Mouse (Mus musculus): ENCODE results near the gene Sptbn1. TPM values are rescaled to one million over a fixed set of nuclear protein-coding genes. Genes with fewer than 3 reads are reported as not detected.

The Sptbn1 gene
- polyA plus RNA-seq, 1 experiment from 2014 or later = 215 TPM

DNA sequence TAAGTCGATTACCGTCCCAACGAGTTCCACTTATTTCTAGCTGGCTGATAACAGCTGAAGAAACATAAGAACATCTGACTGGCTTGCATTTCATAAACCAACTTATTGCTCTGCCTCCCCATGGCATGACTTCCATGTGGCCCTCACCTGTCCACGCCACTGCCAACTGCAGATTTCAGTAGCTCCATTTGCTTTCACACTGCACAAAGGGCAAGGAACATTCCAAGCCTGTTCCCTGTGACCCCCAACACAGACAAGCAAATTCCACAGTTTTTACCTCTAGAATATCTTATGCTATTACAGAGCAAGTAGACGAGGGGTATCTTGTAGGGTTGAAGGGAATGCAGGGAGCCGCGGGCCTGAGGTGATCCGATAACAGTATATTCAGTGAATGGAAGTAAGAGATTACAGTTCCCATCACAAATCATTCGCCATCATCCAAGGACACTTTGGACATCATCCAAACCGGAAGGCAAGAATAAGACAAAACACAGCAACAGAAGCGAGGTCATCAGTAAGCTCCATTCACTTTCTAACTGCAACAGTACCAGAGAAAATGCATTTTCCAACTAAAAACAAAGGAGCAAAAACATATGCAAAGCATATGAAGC, 16.6 kb downstream of the Sptbn1 start:
- 41% methylated on average over 11 of the region's 11 CpGs for WGBS
- Histone ChIP-seq H3K4me2 (ENCODE audit: low read length) (peak overlapping the region; percentile 25), H3K36me3 (ENCODE audit: control insufficient read depth, insufficient read depth, low read length) (0 out of 2 replicates have a peak, but pooled peaks cover 4% of the 10 kb centered on the region)

DNA sequence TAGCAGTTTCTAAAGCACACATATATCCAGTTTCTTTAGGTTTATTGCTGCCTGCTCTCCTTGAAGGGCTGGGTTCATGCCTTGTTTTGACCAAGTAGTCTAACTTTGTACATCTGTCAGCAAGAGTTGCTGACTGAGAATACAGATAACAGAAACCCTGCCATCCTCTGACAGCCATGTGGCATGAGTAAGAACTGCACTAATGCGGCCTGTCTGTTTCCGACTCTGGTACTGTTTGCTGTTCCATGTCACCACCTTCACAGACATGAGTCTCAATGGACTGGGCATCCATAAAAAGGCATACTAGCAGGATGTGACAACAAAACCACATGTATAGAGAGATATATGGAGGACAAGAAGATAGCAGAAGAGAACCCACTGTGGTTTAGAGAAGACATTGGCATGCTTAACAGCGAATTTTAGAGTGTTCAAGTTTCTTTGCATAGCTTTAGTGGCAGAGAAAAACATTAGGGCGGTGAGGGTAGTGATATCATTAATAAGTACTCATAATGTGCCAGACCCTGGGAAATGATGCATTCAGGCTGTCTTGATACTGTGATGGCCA, 18.4 kb downstream of the Sptbn1 start:
- H3K4me3 ChIP-seq (ENCODE audit: control insufficient read depth in 1 of 2, insufficient read depth in 1 of 2, low read depth in 1 of 2, low read length in 2 of 2) = no peak overlapping the region
- H3K4me1 ChIP-seq (ENCODE audit: control insufficient read depth in 2 of 2, insufficient read depth in 2 of 2, low read length in 2 of 2) = peaks cover 23 to 66% of the 10 kb centered on the region in 2 experiments
- no peaks in the 10 kb centered on the region for H3K9me3 ChIP-seq (ENCODE audit: control insufficient read depth, low read length)
- peak overlapping the region; percentile 26 for H3K4me2 ChIP-seq (ENCODE audit: low read length)
- WGBS = 25% methylated on average over 4 of the region's 4 CpGs
- peaks cover 15% of the 10 kb centered on the region; the same call in 1 of the 2 replicates for H3K36me3 ChIP-seq (ENCODE audit: control insufficient read depth, insufficient read depth, low read length)
- no peak overlapping the region for H3K9ac ChIP-seq (ENCODE audit: low read length)
- H3K27ac ChIP-seq (replicated peaks in 1 of 2; ENCODE audit: control insufficient read depth in 1 of 2, insufficient read depth in 1 of 2, low read depth in 2 of 2, low read length in 2 of 2) = peak overlapping the region; percentile 29 to 64; a peak in 3 of 4 replicates
- ATAC-seq (ENCODE audit: insufficient number of reproducible peaks, insufficient read depth, low FRiP score, low read depth) = peak; percentile 36; the same call in 1 of the 2 replicates
- H3K27me3 ChIP-seq (ENCODE audit: control insufficient read depth, insufficient read depth, low read length) = no peaks in the 10 kb centered on the region

More for the DNA sequence above, 16.6 kb downstream of the Sptbn1 start:
- Histone ChIP-seq H3K4me3 (ENCODE audit: control insufficient read depth in 1 of 2, insufficient read depth in 1 of 2, low read depth in 1 of 2, low read length in 2 of 2) (no peak overlapping the region), H3K4me1 (ENCODE audit: control insufficient read depth in 2 of 2, insufficient read depth in 2 of 2, low read length in 2 of 2) (peaks cover 19 to 60% of the 10 kb centered on the region in 2 experiments), H3K9ac (ENCODE audit: low read length) (no peak overlapping the region), H3K27me3 (ENCODE audit: control insufficient read depth, insufficient read depth, low read length) (no peaks in the 10 kb centered on the region), H3K9me3 (ENCODE audit: control insufficient read depth, low read length) (no peaks in the 10 kb centered on the region), H3K27ac (replicated peaks in 1 of 2; ENCODE audit: control insufficient read depth in 1 of 2, insufficient read depth in 1 of 2, low read depth in 2 of 2, low read length in 2 of 2) (peak overlapping the region; percentile 26 to 36)
- ATAC-seq (ENCODE audit: insufficient number of reproducible peaks, insufficient read depth, low FRiP score, low read depth) = no peak

DNA sequence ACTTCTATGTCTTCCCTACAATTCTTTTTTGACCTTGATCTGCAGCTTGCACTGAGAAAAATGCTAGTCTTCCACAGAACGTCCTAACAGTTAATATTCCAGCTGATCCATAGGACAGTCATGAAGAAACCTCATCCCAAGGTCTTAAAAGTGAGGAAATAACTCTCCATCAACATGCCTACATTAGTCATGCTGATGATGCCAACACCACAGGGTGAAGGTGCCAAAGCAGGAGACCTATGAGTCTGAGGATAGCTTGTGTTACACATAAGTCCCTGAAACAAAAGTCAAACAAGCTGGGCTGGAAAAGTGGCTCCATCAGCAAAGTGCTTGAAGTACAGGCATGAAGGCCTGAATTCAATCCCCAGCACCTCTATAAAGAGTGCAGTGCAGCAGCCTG, 20.9 kb downstream of the Sptbn1 start:
- no peak overlapping the region for H3K4me3 ChIP-seq (ENCODE audit: control insufficient read depth in 1 of 2, insufficient read depth in 1 of 2, low read depth in 1 of 2, low read length in 2 of 2)
- H3K9me3 ChIP-seq (ENCODE audit: control insufficient read depth, low read length) = no peaks in the 10 kb centered on the region
- peak overlapping the region; percentile 45; the same call in 1 of the 2 replicates for H3K9ac ChIP-seq (ENCODE audit: low read length)
- H3K36me3 ChIP-seq (ENCODE audit: control insufficient read depth, insufficient read depth, low read length) = peaks cover 15% of the 10 kb centered on the region; the same call in 1 of the 2 replicates
- no peaks in the 10 kb centered on the region for H3K27me3 ChIP-seq (ENCODE audit: control insufficient read depth, insufficient read depth, low read length)
- ATAC-seq (ENCODE audit: insufficient number of reproducible peaks, insufficient read depth, low FRiP score, low read depth) = no peak
- H3K4me1 ChIP-seq (ENCODE audit: control insufficient read depth in 2 of 2, insufficient read depth in 2 of 2, low read length in 2 of 2) = peaks cover 30 to 89% of the 10 kb centered on the region in 2 experiments
- H3K27ac ChIP-seq (replicated peaks in 1 of 2; ENCODE audit: control insufficient read depth in 1 of 2, insufficient read depth in 1 of 2, low read depth in 2 of 2, low read length in 2 of 2) = peak overlapping the region; percentile 35 to 77; a peak in 3 of 4 replicates
- 59% methylated on average over 1 of the region's 1 CpGs for WGBS
- no peak overlapping the region for H3K4me2 ChIP-seq (ENCODE audit: low read length)

DNA sequence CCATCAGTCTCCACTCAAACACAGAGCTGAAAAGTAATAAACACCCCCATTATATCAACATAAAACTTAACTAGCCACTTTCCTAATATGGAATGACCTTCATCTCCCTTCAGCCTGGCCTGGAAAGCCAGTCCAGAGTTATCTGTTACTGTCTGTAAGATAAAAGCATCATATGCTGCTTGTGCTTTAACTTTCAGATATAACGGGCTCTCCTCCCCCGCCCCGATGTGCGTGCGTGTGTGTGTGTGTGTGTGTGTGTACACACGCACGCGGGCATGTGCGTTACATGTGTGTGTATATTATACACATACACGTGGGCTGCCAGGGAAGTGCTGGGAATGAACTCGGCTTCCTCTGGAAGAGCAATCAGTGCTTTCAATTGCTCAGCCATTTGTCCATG, 21.8 kb downstream of the Sptbn1 start:
- peak overlapping the region; percentile 60 to 77; a peak in 3 of 4 replicates for H3K27ac ChIP-seq (replicated peaks in 1 of 2; ENCODE audit: control insufficient read depth in 1 of 2, insufficient read depth in 1 of 2, low read depth in 2 of 2, low read length in 2 of 2)
- H3K36me3 ChIP-seq (ENCODE audit: control insufficient read depth, insufficient read depth, low read length) = peaks cover 15% of the 10 kb centered on the region; the same call in 1 of the 2 replicates
- peaks cover 31 to 91% of the 10 kb centered on the region in 2 experiments for H3K4me1 ChIP-seq (ENCODE audit: control insufficient read depth in 2 of 2, insufficient read depth in 2 of 2, low read length in 2 of 2)
- ATAC-seq (ENCODE audit: insufficient number of reproducible peaks, insufficient read depth, low FRiP score, low read depth) = peak; percentile 48; the same call in 1 of the 2 replicates
- H3K4me3 ChIP-seq (ENCODE audit: control insufficient read depth in 1 of 2, insufficient read depth in 1 of 2, low read depth in 1 of 2, low read length in 2 of 2) = no peak overlapping the region
- WGBS = 27% methylated on average over 11 of the region's 11 CpGs
- H3K9me3 ChIP-seq (ENCODE audit: control insufficient read depth, low read length) = no peaks in the 10 kb centered on the region
- H3K4me2 ChIP-seq (ENCODE audit: low read length) = peak overlapping the region; percentile 43
- peak overlapping the region; percentile 27; the same call in 1 of the 2 replicates for H3K9ac ChIP-seq (ENCODE audit: low read length)
- no peaks in the 10 kb centered on the region for H3K27me3 ChIP-seq (ENCODE audit: control insufficient read depth, insufficient read depth, low read length)

DNA sequence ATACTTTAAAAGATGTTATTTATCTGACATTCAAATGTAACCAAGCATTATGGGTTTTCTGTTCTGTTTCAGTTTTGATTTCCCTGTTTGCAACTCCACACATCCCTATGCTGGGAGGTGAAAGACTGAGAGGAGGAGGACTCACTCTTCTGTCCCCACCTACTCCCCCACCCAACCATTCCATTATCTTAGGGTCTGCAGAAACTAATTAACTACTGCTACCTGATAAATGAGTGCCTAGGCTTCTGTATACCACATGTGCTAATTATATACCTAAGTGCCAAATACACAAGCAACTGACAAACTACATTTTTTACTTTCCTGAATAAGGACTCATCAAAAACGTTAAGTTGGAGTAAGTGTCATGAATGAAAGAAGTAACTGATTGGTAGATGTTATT, 23.8 kb downstream of the Sptbn1 start:
- no peaks in the 10 kb centered on the region for H3K27me3 ChIP-seq (ENCODE audit: control insufficient read depth, insufficient read depth, low read length)
- no peak overlapping the region for H3K4me3 ChIP-seq (ENCODE audit: control insufficient read depth in 1 of 2, insufficient read depth in 1 of 2, low read depth in 1 of 2, low read length in 2 of 2)
- peaks cover 25% of the 10 kb centered on the region for H3K36me3 ChIP-seq (ENCODE audit: control insufficient read depth, insufficient read depth, low read length)
- H3K4me1 ChIP-seq (ENCODE audit: control insufficient read depth in 2 of 2, insufficient read depth in 2 of 2, low read length in 2 of 2) = peaks cover 30 to 83% of the 10 kb centered on the region in 2 experiments
- no peak for ATAC-seq (ENCODE audit: insufficient number of reproducible peaks, insufficient read depth, low FRiP score, low read depth)
- no peak overlapping the region for H3K9ac ChIP-seq (ENCODE audit: low read length)
- WGBS = 31% methylated on average over 1 of the region's 1 CpGs
- H3K9me3 ChIP-seq (ENCODE audit: control insufficient read depth, low read length) = no peaks in the 10 kb centered on the region
- no peak overlapping the region for H3K4me2 ChIP-seq (ENCODE audit: low read length)
- no peak overlapping the region; a peak in 1 of 4 replicates for H3K27ac ChIP-seq (replicated peaks in 1 of 2; ENCODE audit: control insufficient read depth in 1 of 2, insufficient read depth in 1 of 2, low read depth in 2 of 2, low read length in 2 of 2)

DNA sequence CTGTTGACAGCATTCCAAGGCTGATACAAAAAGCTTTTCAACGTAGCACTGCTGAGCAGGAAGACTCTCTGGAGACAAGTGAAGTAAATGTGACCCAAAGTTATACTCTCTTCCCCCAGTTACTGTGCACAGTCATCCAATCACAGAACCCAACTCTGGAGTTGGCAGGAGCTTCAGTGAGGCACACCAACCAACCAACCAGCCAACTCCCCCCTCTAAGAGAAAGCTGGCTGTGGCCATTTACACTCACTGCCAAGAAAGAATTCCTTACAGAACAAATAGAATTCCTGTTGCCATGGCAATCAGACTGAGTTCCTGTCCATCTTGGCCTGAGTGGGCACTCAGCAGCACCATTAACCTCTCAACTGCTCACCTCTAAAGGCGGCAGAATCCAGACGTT, 24.4 kb downstream of the Sptbn1 start:
- 19% methylated on average over 3 of the region's 3 CpGs for WGBS
- no peaks in the 10 kb centered on the region for H3K9me3 ChIP-seq (ENCODE audit: control insufficient read depth, low read length)
- ATAC-seq (ENCODE audit: insufficient number of reproducible peaks, insufficient read depth, low FRiP score, low read depth) = peak; percentile 20; the same call in 1 of the 2 replicates
- H3K27me3 ChIP-seq (ENCODE audit: control insufficient read depth, insufficient read depth, low read length) = no peaks in the 10 kb centered on the region
- H3K4me1 ChIP-seq (ENCODE audit: control insufficient read depth in 2 of 2, insufficient read depth in 2 of 2, low read length in 2 of 2) = peaks cover 29 to 80% of the 10 kb centered on the region in 2 experiments
- H3K4me2 ChIP-seq (ENCODE audit: low read length) = 0 out of 2 replicates have a peak overlapping the region, but pooled peaks have one; percentile 11
- no peak overlapping the region for H3K9ac ChIP-seq (ENCODE audit: low read length)
- H3K4me3 ChIP-seq (ENCODE audit: control insufficient read depth in 1 of 2, insufficient read depth in 1 of 2, low read depth in 1 of 2, low read length in 2 of 2) = no peak overlapping the region
- peak overlapping the region; percentile 43 to 58 for H3K27ac ChIP-seq (replicated peaks in 1 of 2; ENCODE audit: control insufficient read depth in 1 of 2, insufficient read depth in 1 of 2, low read depth in 2 of 2, low read length in 2 of 2)
- peaks cover 29% of the 10 kb centered on the region for H3K36me3 ChIP-seq (ENCODE audit: control insufficient read depth, insufficient read depth, low read length)

DNA sequence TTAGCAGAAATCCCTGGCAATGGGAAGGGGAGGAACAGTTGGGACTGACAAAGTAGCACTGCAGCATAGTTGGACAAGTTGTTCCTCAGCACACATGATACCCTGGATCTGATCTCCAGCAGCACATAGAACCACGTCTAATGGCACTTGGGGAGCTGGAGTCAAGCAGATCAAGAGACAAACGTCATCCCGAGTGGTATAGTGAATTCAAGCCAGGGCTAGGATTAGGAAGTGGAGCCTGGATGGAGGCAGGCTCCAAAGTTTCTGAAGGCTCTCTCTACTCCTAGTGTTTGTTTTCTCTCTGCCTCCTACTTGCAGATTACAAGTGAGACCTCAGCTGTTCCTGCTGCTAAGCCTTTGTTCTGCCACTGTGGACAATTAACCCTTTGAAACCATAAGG, 27.1 kb downstream of the Sptbn1 start:
- H3K9me3 ChIP-seq (ENCODE audit: control insufficient read depth, low read length) = no peaks in the 10 kb centered on the region
- ATAC-seq (ENCODE audit: insufficient number of reproducible peaks, insufficient read depth, low FRiP score, low read depth) = no peak
- no peaks in the 10 kb centered on the region for H3K27me3 ChIP-seq (ENCODE audit: control insufficient read depth, insufficient read depth, low read length)
- peaks cover 27 to 73% of the 10 kb centered on the region in 2 experiments for H3K4me1 ChIP-seq (ENCODE audit: control insufficient read depth in 2 of 2, insufficient read depth in 2 of 2, low read length in 2 of 2)
- H3K4me2 ChIP-seq (ENCODE audit: low read length) = no peak overlapping the region
- H3K36me3 ChIP-seq (ENCODE audit: control insufficient read depth, insufficient read depth, low read length) = peaks cover 37% of the 10 kb centered on the region
- H3K9ac ChIP-seq (ENCODE audit: low read length) = no peak overlapping the region
- no peak overlapping the region for H3K4me3 ChIP-seq (ENCODE audit: control insufficient read depth in 1 of 2, insufficient read depth in 1 of 2, low read depth in 1 of 2, low read length in 2 of 2)
- WGBS = 8% methylated on average over 3 of the region's 3 CpGs
- peak overlapping the region; percentile 5 to 42 for H3K27ac ChIP-seq (replicated peaks in 1 of 2; ENCODE audit: control insufficient read depth in 1 of 2, insufficient read depth in 1 of 2, low read depth in 2 of 2, low read length in 2 of 2)
